Mouse (Mus musculus) thymus, postnatal 14 days (tissue): Measurements from ENCODE around the gene Msn.
"Not testable (repeated sequence)": the region's sequence is repeated elsewhere in the genome, so short reads cannot be mapped to it uniquely, and the experiment has no call there.

Source experiments
- DNase-seq: peaks from one replicate; pipeline ENCODE4 v3.0.0; 2021

Msn gene

DNA sequence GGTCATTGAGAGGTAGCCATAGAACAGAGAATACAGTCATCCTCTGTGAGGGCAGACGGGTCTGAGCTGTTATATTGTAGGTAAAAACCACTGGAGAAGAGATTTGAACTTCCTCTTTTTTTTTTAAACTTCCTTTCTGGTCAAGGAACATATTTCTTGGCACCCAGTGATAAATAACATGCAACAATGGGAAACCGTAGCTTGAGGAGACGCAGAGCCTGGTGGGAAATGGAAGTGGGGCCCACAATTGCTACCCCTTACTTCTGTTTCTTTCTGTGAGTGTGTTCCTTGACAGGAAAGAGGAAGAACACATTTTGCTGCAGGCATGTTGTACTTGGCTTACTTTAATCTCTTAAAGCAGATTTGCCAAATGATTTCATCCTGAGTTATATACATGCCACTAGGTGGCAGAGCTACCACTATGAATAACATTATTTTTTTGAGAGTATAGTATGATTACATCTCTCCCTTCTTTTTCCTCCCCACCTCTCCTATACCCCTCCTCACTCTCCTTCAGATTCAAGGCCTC, 49.2 kb downstream of the Msn start:
- DNase-seq: no peak

DNA sequence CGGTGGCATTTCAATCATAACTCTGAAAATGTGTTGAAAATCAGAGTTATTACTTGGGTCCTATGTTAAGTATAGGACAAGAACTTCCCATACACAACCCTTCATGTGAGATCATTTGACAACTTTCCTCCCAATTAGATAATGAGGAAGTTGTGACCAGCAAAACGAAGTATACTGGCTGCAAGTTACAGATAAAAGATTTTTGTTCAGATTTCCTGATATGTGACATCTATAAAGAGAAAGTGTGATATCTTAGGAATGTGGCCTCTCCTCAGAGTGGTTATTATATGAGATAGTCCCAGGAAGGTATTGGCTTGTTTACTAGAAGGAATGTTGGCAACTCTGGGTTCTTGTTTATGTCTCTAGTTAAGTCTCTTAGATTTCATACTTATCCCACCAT, 52.4 kb downstream of the Msn start:
- no peak for DNase-seq

DNA sequence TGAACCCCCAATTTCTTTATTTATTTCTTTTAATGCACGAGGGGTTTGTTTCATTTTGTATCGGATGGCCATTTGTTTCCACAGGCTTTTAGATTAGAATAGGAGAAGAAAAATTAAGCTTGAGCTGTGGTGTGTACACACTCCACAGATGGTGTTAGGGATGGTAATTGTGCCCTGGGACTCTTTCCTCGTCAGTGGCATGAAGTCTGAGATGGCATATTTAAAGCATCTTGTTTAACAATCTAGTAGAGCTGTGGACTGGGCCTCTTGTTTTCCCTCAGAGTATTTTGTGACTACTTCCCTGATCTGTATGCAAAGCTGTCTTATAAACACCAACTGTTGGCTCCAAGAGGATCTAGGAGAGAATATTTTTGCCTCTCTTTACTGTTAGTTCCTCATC, 57.5 kb downstream of the Msn start:
- DNase-seq: no peak

DNA sequence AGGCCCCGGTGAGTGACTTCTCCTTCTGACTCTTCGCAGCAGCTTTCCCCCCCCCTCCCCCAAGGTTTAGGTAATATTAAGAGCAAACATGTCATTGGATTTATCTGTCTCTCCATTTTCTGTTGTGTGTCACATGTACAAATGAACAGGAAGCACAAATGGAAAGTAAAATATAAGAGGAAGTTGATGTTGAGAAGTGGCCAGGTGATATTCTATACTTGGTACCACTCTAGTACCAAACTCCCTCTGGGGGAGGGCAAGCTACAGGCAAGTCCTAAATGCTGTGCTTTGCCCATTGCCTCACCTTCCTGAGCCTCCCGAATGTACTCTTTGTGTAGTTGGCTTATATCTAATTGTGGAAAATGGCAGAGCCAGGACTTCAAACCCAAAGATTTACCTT, 62.1 kb downstream of the Msn start:
- no peak for DNase-seq

DNA sequence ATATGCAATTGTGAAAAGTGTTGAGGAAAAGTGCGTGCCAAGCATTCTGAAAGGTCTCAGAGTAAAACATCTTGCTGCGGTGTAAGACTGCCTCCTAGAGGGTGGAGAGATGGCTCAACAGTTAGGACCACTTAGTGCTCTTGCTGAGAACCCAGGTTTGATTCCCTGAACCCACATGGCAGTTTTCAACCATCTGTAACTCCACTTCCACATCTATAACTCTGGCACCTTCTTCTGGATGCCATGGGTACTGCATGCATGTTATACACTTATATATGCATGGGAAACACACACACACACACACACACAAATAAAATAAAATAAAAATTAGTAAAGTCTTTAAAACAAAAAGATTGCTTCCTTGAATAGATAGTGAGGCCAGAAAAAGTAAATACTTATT, 66.7 kb downstream of the Msn start:
- DNase-seq: peak; percentile 45

DNA sequence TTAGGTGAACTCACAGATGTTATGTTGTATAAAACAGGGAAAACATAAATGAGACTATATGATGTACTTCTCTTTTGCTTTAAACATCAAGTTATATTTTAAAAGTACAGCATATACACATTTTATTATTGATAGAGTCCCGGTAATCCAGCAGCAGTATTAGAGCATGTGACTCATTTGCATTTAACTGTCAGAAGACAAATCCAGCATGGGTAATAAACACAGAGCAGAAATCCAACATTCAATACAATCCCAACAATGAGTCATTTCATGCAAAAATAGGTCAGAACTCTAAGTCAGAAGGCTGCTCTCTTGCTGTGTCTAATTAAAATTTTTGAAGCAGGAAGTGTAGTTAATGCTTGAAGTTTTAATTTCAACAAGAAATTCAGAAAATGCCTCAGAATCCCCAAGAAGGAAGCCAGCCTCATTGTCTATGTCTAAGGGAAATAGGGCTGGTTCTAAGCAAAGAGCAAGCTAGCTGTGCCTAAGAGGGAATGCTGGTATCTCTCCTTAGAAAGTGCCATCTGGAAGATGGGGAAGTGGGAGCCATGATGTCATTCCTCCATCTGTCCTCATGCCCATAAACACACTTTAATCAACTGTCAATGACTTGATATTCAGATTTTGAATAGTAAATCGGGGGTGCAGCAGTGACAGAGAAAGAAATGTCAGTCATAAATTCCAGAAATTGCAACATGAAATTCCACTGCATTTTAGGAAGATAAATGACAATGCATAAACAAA, 76.0 kb downstream of the Msn start:
- DNase-seq: no peak

DNA sequence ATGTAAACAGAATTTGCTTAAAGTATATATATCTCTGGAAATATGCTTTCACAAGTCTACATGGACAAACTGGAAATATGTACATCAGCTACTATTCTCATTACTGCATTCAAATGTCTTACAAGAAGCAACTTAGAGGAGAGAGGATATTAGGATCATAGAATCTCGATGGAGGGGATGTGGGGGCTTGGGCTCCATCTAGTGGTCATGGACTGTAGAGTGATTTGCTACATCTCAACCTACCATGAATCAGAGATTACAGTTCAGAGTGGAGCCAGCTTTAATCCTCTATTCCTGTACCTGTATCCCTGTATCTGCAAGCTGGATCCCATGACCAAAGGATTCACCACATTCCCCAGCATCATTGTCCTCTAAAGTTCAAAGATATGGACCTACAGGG, 82.6 kb downstream of the Msn start:
- DNase-seq: peak; percentile 44

DNA sequence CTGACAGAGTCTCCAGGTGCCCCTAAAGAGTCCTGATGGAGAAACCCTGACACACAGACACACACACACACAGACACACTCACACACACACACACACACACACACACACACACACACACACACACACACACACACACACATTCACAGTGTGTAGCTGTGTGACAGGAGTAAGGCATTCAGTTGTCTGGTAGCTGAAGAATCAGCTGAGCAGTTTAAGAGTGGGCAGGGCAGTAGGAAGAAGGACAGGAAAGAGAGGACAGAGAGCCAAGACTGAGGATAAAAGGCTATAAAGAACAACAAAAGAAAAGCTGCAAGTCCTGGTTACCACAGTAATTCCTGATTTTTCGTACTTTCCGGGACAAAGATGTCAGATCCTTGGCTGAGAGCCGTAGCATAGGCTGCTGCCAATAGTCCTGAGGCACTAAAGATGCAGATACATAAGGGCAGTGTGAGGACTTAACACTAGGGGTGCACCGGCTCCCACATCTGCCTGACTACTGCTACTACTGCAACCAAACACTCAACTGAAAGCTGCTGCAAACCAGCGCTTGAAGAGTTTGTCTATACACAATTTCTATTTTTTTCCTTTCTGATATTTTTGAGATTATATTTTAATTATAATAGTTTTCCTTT, 88.4 kb downstream of the Msn start:
- no peak for DNase-seq

DNA sequence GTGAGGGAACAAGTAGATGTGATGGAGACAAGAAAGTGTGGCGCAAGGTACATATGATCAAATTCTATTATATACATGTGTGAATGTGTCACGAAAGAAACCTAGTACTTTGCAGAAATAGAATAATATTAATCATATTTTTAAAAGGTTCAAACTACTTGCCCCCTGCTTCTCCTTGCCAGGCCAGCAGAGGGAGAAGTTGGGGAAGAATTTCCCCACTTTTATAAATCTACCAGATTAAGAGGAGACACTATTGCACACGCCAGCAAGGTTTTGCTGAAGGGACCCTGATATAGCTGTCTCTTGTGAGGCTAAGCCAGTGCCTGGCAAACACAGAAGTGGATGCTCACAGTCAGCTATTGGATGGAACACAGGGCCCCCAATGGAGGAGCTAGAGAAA, 109.3 kb downstream of the Msn start:
- not testable (repeated sequence) for DNase-seq

DNA sequence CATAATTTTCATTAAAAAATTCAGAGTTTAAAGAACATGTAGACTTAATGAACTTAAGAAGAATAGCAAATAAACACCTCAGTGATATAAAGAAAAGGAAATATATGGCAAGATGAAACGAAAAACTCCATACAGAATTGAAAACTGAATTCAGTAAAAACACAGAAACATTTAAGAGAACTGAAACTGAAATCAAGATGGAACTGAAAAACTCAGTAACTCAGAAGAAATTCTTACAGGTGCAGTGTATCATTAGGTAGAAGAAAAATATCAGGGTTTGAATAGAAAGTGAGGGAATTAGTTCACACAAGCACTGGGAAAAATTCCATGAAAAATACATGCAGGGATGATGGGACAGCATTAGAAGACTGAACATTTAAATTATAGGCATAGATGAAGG, 111.0 kb downstream of the Msn start:
- no peak for DNase-seq

DNA sequence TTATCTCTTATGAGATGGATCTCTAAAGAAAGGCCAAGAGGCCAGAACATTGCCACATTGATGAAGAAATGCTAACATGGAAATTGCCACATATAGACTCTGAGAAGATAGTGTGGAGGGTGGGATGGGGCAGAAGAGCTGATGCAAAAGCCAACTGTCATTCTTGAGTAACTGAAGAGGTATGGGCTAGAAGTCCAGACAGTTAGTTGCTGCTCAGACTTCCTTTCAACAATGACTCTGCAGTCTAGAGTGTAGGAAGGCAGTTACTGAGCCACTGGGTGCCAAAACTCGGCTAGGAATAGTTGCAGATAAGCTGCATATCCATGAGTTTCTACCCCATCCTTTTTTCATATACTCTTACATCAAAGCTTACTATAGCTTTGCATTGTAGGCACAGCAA, 122.2 kb downstream of the Msn start:
- DNase-seq: no peak
